Comparison of ENCODE assay signal across 18 mouse cellular contexts in genomic region chr7:98894305-98894704, GRCm38 (mm10). TPM values are rescaled to one million over a fixed set of nuclear protein-coding genes. Genes with fewer than 3 reads are reported as not detected.
DNase-seq lines count a peak whose midpoint lies in the region; ATAC-seq lines count a peak whose summit lies in the region.
"Had no signal": no experiment of that assay in that cellular context is flagged by ENCODE, and none has a peak within 500 bp of the region (broad histone marks: within the 10 kb centered on the region; RNA-seq: fewer than 3 reads in every experiment).

No protein-coding gene starts in this region.

- 0 out of 2 replicates have a peak overlapping the region, but pooled peaks have one; percentile 52 for H3K4me2 ChIP-seq in heart, embryonic 13.5 days
- no peak overlapping the region for H3K4me2 ChIP-seq in limb, embryonic 13.5 days (replicated peaks)
- H3K4me2 ChIP-seq in embryonic facial prominence, embryonic 12.5 days (replicated peaks), result no peak overlapping the region
- H3K4me2 ChIP-seq: midbrain, embryonic 11.5 days; neural tube, embryonic 12.5 days had no signal

- no peak for DNase-seq in heart, adult 11 months
- no peak for DNase-seq in limb, embryonic 10.5 days (ENCODE audit: low spot score)
- no peak for DNase-seq in frontal cortex, postnatal 25 days (ENCODE audit: low spot score in 2 of 2)
- DNase-seq: adrenal gland, postnatal 14 days; cerebellum, adult 18-20 months; heart, adult 18-20 months; kidney, postnatal 25 days; lung, postnatal 36 days; right cerebral cortex, postnatal 25 days; thymus, postnatal 4 days had no signal

- H3K27me3 ChIP-seq in heart, embryonic 13.5 days (replicated peaks), result no peaks in the 10 kb centered on the region
- H3K27me3 ChIP-seq in limb, embryonic 13.5 days, result peaks cover 24% of the 10 kb centered on the region
- peaks cover 55% of the 10 kb centered on the region for H3K27me3 ChIP-seq in limb, embryonic 10.5 days (ENCODE audit: low read depth, poor library complexity, severe bottlenecking)
- H3K27me3 ChIP-seq in embryonic facial prominence, embryonic 12.5 days, result no peaks in the 10 kb centered on the region
- H3K27me3 ChIP-seq: neural tube, embryonic 12.5 days had no signal

- H3K36me3 ChIP-seq in heart, embryonic 13.5 days, result peaks cover 4% of the 10 kb centered on the region; the same call in 1 of the 2 replicates
- no peaks in the 10 kb centered on the region for H3K36me3 ChIP-seq in limb, embryonic 13.5 days
- 0 out of 2 replicates have a peak, but pooled peaks cover 3% of the 10 kb centered on the region for H3K36me3 ChIP-seq in limb, embryonic 10.5 days
- no peaks in the 10 kb centered on the region for H3K36me3 ChIP-seq in embryonic facial prominence, embryonic 12.5 days
- H3K36me3 ChIP-seq: neural tube, embryonic 12.5 days had no signal

- no peak overlapping the region for H3K9ac ChIP-seq in heart, embryonic 13.5 days
- H3K9ac ChIP-seq in limb, embryonic 13.5 days, result no peak overlapping the region
- H3K9ac ChIP-seq in embryonic facial prominence, embryonic 12.5 days, result no peak overlapping the region
- H3K9ac ChIP-seq: neural tube, embryonic 12.5 days had no signal

- H3K9me3 ChIP-seq in heart, embryonic 13.5 days, result no peaks in the 10 kb centered on the region
- no peaks in the 10 kb centered on the region for H3K9me3 ChIP-seq in limb, embryonic 13.5 days
- H3K9me3 ChIP-seq in limb, embryonic 10.5 days (replicated peaks), result no peaks in the 10 kb centered on the region
- H3K9me3 ChIP-seq in embryonic facial prominence, embryonic 12.5 days, result no peaks in the 10 kb centered on the region
- H3K9me3 ChIP-seq: neural tube, embryonic 12.5 days had no signal

- ATAC-seq in heart, embryonic 13.5 days (ENCODE audit: extremely low read depth, insufficient number of reproducible peaks, low FRiP score, low TSS enrichment), result no peak
- ATAC-seq in limb, embryonic 13.5 days (ENCODE audit: low FRiP score, low read depth), result no peak
- ATAC-seq in embryonic facial prominence, embryonic 12.5 days (ENCODE audit: insufficient number of reproducible peaks, insufficient read depth, low FRiP score, low TSS enrichment), result no peak
- ATAC-seq in megakaryocyte, adult 5-6 weeks (ENCODE audit: poor library complexity, severe bottlenecking), result peak; percentile 44; the same call in 1 of the 2 replicates
- ATAC-seq: forebrain, embryonic 16.5 days; inflammation-experienced regulatory T-cells, adult 6 months had no signal

- 78% methylated on average over 5 of the region's 5 CpGs for WGBS in heart, embryonic 13.5 days
- 89% methylated on average over 5 of the region's 5 CpGs for WGBS in limb, embryonic 13.5 days
- 83% methylated on average over 5 of the region's 5 CpGs for WGBS in limb, embryonic 10.5 days
- 90% methylated on average over 5 of the region's 5 CpGs for WGBS in embryonic facial prominence, embryonic 12.5 days

- peak overlapping the region; percentile 78 for H3K27ac ChIP-seq in heart, embryonic 13.5 days (replicated peaks)
- peak overlapping the region; percentile 52; the same call in 1 of the 2 replicates for H3K27ac ChIP-seq in limb, embryonic 13.5 days
- H3K27ac ChIP-seq in limb, embryonic 10.5 days, result no peak overlapping the region
- H3K27ac ChIP-seq in embryonic facial prominence, embryonic 12.5 days, result peak overlapping the region; percentile 74
- H3K27ac ChIP-seq: neural tube, embryonic 12.5 days had no signal

- H3K4me3 ChIP-seq in heart, embryonic 13.5 days, result no peak overlapping the region
- no peak overlapping the region for H3K4me3 ChIP-seq in limb, embryonic 13.5 days
- H3K4me3 ChIP-seq in limb, embryonic 10.5 days, result no peak overlapping the region
- H3K4me3 ChIP-seq in embryonic facial prominence, embryonic 12.5 days, result no peak overlapping the region
- H3K4me3 ChIP-seq: neural tube, embryonic 12.5 days had no signal

- H3K4me1 ChIP-seq in heart, embryonic 13.5 days, result peaks cover 65% of the 10 kb centered on the region
- H3K4me1 ChIP-seq in limb, embryonic 13.5 days, result peaks cover 68% of the 10 kb centered on the region
- H3K4me1 ChIP-seq in limb, embryonic 10.5 days, result peaks cover 61% of the 10 kb centered on the region
- H3K4me1 ChIP-seq in embryonic facial prominence, embryonic 12.5 days, result peaks cover 38% of the 10 kb centered on the region

RNA-seq across cellular contexts. Expression of gene Wnt11, which starts 59.4 kb away (rescaled TPM):
- 15.8 and 17.4 TPM in 2 replicates for polyA plus RNA-seq in heart, embryonic 13.5 days (2015; fragmentation: Nextera tagmentation; extraction: Ambion mirVana)
- 37.2 and 38.3 TPM in 2 replicates for polyA plus RNA-seq in limb, embryonic 13.5 days (2015; fragmentation: Nextera tagmentation; extraction: Ambion mirVana)
- 10.3 and 19.3 TPM in 2 replicates for polyA plus RNA-seq in limb, embryonic 10.5 days (2016; fragmentation: Nextera tagmentation; extraction: Ambion mirVana)
- 24.3 and 25.7 TPM in 2 replicates for polyA plus RNA-seq in embryonic facial prominence, embryonic 12.5 days (2016; fragmentation: Nextera tagmentation; extraction: Ambion mirVana)
- total RNA-seq in megakaryocyte, adult 5-6 weeks (2015), result 0.05 TPM in 1 of 2 replicates, not detected in the other
- 0.15 TPM in 1 of 2 replicates, not detected in the other for total RNA-seq in megakaryocyte, adult 5-6 weeks (2017)
- polyA plus RNA-seq: inflammation-experienced regulatory T-cells, adult 6 months had no signal
